Mouse (Mus musculus) liver, embryonic 14.5 days (tissue): ENCODE results near the gene Sgsm1.

Experiments used
- CTCF ChIP-seq: IDR thresholded peaks from 2 replicates; pipeline ENCODE4 v1.5.1; 2016; ENCODE audit warnings: antibody characterized with exemption, low read depth, control low read depth
- EP300 ChIP-seq: IDR thresholded peaks from 2 replicates; pipeline ENCODE4 v1.6.1; 2016; ENCODE audit warnings: antibody characterized with exemption, low read depth

- TF ChIP-seq CTCF (peak; percentile 81), EP300 (no peak)
Observed at GRCm38 (mm10) chr5:113313998-113314397, 3.4 kb upstream of the Sgsm1 start.
